Mouse (Mus musculus): ENCODE measurements at regions not wholly inside any gene's neighbourhood (a gene's known extent, or its start where the extent isn't known, plus 50 kb on each side); places are given as distances from the start of the nearest gene placed in this dataset.
"Not testable (repeated sequence)": the region's sequence is repeated elsewhere in the genome, so short reads cannot be mapped to it uniquely, and the experiment has no call there.

DNA sequence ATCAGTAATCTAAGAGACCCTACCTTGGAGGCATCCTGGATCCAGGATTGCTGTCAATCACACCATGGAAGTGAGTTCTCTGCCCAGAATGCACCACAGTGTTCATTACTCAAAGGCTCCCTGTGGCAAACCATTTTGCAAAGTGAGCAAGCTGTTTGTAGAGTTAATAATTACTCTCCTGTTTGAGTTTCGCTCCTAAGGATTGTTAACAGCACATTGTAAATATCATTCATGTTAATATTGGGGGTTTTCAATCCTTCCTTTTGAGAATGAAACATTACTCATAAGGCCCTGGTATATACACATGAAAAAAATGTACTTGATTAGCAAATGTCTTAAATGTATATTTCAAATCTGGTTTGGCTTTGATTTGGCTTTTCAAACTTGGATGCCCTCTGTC, 58.1 kb upstream of the Clstn2 start:
- DNase-seq (ENCODE audit: low spot score) = no peak

DNA sequence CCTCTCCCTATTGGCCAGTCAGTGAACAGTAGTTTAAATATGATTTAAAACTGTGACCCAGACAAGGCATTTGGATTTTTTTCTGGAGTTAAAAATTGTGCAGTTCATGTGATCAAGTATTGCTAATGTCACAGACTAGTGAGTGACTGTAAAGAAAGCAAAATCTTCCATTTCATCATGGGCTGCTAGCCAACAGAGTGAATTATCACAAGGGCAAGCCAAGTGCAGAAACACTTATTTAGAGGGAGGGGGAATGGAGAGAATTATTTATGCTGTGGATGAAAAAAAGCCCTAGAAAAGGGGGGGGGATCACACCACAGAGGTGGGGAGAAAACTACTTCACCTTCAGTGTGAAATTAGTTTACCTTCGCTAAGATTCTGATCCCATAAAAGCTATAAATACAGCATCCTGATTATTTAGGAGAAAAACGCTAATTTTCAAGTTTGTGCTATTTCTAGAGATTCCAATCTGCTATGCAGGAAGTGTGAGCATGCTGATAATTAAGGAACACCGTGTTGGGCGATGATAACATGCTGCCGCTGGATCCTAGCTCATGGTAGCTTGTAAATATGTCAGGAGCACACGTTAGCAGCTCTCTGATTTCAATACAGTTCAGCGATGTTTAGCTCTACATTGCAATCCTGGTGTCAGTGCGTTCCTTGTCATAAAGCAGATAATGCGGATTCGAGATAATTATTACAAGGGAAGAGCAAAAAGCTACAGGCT, 62.2 kb upstream of the Clstn2 start:
- no peak for DNase-seq (ENCODE audit: low spot score)

DNA sequence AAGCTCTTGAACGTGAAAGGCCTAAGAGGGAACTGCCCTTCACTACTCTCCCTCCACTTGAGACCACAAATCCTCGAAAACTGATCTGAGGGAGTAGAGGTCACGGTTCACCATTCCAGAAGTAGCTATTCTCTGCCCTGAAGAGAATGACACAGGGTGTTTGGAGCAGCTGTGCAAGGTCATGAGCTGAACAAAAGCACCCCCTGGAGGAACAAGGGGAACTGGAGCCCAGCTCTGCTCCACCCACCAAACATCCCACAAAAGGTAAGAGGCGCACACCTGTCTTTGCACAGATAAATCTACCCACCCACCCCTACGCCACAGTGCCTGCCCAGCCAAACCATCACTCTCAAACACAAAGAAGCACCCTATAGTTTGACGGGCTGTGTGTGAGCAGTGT, 90.4 kb upstream of the Clstn2 start:
- no peak for DNase-seq (ENCODE audit: low spot score)

DNA sequence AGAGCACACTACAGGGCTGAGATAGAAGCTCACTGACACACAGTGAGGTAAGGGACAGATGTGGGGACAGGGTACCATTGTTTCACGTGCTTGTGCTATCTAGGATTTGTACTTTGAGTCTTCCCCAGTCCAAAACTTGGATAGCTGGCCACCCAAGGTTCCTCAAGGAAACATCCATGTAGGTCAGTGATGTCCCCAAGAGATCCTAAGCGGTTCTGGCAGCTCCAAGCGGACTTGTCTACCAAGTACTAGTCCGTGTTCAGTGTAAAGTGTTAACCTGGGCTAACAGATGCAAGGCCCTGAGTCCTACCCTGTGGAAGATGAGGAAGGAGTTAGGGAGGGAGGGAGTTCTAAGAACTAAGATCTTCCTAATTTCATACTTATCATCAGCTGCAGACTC, 96.6 kb upstream of the Clstn2 start:
- DNase-seq (ENCODE audit: low spot score) = no peak

DNA sequence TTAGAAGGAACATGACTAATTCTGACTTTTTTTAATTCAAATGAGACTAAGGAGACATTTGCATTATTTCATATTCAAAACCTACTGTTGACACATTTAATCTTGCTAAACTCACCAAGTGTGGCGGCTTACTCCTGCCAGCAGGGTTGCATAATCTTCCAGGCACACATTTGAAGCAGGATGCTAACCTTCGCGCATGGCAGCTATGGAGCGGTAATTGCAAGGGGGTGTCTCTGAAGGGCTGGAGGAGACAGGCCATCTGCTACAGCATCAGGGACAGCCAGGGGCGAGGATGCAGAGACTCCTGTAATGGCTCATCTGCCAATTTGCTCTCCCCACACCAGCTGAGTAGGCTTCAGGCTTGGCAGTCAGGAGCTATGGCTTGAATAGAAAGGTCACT, 97.9 kb upstream of the Clstn2 start:
- DNase-seq (ENCODE audit: low spot score) = peak; percentile 73

DNA sequence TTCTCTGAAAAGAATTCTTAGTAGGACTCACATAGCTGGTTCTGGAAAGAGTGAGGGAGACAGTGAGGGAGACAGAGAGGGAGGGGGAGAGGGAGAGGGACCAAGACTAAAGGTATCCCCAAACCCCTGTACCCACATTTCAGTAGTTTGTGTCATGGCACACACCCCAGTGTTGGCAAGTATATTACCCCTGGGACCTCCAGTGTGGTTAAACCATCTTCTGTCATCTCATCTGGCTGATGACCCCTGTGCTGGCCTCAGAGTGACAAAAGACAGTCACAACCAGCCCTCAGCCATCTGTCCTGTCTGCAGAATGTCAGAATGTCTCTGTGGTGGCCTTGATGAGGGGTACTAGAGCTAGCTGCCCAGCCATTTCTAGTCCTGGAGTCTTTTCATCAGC, 107.6 kb upstream of the Clstn2 start:
- DNase-seq (ENCODE audit: low spot score) = no peak

DNA sequence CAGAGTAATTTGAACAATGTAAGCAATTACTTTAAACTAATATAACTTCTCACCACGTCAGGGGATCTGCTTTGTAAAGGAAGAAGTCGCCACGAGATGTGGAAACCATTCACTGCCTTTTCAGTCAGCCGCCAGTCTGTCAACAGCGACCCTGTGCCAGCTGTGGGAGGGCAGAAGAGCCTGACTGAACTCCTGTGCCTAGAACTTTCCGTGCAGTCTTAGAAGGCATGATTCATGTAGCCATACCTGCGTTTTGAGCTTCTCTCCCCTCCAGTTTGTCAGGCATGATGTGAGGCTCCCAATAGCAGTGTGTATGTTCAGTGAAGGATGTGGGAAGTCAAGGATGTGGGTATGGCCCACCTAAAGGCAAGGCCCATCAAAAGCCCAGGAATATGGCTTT, 109.1 kb upstream of the Clstn2 start:
- DNase-seq (ENCODE audit: low spot score) = no peak

DNA sequence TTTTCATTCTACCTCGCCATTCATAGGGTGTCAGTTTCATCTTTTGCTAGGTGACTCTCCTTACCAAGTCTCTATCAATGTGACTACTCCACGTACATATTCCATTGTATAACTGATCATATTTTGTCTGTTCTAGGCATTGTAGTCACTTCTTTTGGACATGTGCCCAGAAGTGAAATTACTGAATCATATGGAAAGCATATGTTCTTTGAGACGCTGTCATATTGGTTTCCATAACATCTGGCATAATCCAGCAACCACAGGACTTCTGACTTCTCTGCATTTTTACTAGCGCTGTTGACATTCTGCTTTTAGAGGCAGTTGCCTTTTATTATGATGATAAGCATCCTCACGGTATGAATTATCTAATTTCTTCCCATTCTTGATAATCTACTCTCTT, 113.9 kb upstream of the Clstn2 start:
- DNase-seq (ENCODE audit: low spot score) = no peak

DNA sequence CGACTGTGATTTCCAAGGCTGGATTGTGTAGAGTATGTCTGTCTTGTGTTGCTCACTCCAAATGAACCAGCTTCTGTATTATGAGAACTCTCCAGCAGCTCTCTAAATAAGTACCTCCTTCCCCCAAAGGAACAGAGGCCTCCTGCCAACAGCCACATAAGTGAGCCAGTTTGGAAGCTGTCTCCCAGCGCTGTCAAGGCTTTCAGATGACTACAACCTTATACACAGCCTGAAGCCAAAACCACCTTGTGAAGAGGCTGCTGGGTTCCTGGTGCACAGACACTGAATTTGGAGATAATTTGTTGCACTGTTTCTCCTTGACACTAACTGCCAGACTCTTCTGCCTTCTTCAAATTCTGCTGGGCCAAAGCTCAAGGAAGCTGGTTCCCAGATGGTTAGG, 125.4 kb upstream of the Clstn2 start:
- DNase-seq (ENCODE audit: low spot score) = peak; percentile 14

DNA sequence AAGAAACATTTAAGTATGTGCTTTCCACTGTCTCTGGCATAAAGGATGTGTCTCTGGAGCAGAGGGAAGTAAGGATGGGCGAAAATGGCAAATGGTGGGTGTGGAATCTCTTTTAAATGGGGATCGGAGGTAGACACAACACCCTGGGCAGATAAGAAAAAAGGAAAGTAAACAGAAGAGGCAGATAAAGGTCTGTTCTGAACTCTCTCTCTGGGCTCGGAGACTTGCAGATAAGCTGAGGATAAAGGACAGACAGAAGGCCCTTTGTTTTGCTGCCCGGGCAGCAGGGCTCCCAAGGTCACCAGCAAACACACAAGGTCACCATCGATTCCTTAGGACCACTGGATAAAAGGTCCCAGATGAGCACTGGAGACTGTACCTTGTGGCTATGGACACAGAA, 122.7 kb upstream of the Nmnat3 start:
- DNase-seq (ENCODE audit: low spot score) = no peak

DNA sequence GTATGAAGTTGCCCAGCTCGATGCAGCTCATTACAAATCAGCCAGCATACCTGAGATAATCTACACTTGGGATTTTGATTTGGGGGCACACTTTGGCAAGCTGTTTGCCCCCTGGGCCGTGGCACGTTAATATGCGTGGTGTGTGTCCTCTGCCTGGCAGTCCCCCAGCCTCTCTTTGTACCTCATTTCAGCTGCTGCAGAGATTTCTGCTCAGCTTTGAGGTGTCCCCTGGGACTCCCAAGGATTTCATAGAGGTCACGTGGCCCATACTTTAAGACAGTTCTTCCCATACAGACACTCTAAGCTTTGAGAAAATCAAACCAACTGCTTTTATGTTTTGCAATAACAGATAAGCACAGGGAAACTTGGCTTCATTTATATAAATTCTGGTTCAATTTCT, 113.2 kb upstream of the Nmnat3 start:
- DNase-seq (ENCODE audit: low spot score) = no peak

DNA sequence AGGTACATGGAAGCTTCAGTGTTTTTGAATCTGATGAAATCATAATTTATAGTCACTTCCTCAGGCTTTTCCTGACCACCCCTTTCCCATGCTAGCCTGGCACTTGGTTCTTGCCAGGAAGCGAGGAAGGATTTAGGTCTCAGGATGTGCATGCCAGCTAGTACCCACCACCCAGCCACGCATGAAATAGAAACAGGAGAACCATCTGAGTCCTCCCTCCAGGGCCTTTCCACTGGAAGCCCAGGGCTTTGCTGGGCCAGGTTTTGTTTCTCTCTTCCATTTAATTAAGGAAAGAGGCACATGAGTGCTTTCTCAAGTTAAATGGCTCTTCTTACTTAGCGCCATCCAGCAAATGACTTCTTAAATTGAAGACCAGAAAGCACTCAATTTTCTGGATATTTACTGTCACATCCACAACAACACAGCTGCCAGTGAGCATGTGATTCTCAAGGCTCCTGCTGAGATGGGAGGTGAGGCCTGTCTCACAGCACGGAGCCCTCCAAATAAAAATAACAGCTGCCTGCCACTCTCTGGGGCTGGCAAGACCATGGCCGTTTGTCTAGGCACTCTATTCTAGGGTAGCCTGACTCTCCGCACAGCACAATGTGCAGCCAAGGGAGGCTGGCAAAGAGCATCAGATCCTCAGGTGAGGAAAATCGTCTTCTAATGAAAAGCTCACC, 110.4 kb upstream of the Nmnat3 start:
- DNase-seq (ENCODE audit: low spot score) = no peak

DNA sequence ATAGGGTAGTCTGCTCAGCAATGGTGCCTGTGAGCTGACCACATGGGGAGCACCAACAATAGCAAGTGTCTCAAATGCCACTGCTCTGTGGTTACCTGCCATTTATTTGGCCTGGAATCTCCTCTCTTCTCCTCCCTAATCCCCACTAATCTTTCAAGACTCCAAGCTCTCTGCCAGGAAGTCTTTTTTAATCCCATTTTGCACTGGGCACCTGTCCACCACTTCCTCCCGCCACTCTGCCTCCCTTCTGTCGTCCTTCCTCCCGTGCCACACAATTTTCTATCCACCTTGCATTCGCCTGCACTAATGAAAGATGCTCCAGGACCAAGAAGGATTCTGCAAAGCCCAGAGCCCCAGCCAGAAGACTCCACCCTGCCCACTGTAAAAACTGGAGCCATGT, 106.5 kb upstream of the Nmnat3 start:
- DNase-seq (ENCODE audit: low spot score) = no peak

DNA sequence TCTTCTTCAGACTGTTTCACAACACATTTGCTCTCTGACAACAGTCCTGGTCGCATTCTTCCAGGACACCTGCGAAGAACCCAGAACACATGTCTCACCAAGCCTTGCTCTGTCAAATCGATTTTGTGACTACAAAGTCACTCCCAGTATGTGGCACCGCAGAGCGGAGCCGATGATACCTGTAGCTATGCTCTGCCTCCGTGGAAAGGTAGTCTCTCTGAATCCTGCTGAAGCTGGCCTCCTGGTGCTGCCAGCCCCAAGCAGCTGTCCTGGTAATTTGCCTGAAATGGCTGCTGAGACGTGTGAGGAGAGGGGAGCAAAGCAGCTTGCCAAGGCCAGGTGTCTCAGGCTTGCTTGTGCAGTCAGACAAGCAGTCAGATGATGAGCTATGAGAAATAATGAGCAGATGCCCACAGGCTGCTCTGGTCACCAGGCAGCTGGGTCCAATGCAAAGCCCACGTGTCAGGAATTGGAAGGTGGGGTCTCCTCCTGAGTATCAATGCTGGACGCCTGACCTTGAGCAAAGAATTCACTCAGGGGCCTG, 100.4 kb upstream of the Nmnat3 start:
- DNase-seq (ENCODE audit: low spot score) = no peak

DNA sequence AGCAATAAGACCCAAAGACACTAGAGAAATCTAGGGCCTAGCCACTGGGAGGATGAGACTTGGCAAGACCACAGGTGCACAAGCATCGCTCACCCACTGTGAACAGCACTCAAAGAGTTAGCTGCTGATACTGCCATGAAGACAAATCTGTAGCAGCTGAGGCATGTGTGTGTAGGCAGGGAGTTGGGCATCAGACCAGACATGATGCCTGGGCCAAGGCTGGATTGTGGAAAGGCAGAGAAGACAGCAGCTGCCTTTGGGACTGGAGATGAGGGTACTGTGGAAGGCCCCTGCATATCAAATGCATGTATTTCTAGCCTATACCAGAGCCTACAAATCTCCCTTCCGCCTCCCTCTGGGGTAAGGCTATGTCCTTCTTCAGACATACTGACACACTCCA, 92.9 kb upstream of the Nmnat3 start:
- peak; percentile 22 for DNase-seq (ENCODE audit: low spot score)

DNA sequence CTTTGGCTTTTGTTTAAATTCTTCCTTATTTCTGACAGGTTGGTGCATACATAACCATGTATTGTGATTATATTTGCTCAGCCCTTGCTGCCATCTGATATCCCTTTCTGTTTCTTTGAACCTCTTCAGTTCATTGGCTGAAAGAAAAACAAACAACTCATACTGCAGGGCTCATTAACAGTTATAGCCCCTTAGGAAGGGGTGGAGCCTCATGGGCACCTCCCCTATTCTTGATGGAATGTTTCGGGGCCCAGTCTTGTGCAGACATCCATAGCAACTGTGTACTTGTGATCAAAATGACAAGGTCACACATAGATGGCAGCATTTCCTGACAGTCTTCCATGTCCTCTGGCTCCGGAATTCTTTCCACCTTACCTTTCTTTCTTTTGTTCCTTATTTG, 68.4 kb upstream of the Nmnat3 start:
- DNase-seq (ENCODE audit: low spot score) = no peak

DNA sequence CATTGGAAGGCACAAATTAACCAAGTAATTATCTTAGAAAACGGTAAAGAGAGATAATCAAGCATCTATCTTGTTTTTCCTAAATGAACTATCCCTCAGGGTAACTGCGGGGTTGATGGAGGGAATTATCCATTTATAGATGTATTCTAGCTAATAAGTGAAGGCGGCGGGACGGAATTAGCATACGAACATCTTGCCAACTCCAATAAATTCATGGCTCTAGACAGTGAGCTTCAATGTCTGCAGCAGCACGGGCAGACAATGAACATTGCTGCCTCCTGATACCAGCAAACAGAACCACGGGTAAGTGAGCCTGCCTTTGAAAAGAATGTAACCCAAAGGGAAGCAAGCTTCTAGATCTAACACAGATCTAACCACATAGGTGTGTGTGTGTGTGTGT, 66.9 kb upstream of the Nmnat3 start:
- peak; percentile 7 for DNase-seq (ENCODE audit: low spot score)

DNA sequence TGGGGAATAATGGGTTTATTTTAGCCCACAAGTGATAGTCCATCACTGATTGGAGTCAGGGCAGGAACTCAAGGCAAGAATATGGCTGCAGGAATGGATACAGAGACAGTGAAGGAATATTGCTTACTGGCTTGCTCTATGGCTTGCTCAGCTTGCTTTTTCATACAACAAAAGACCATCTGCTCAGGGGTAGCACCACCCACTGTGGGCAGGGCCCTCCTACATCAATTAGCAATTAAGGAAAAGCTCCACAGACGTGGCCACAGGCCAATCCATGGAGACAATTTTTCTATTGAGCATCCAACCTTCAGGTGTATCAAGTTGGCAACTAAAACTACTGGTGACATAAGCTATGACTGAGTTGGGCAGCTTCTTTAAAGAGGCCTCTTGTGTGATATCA, 65.5 kb upstream of the Nmnat3 start:
- no peak for DNase-seq (ENCODE audit: low spot score)

DNA sequence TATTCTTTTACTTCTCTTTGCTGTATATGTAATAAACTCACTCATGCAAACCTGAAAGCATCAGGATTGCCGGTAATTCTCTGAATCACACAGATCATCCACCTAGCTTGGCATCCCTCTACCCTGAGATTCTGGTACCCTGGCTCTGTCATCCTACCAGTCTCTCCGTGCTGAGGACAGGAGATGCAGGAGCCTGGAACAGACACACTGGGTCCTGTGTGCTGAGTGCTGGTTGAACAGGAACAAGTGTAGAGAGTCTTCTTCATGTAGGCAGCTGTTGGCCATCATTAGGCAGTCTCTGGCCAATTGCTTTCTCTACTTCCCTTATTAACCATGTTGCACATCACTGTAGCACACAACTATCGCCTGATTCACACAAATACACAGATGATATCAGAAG, 59.0 kb upstream of the Nmnat3 start:
- no peak for DNase-seq (ENCODE audit: low spot score)

DNA sequence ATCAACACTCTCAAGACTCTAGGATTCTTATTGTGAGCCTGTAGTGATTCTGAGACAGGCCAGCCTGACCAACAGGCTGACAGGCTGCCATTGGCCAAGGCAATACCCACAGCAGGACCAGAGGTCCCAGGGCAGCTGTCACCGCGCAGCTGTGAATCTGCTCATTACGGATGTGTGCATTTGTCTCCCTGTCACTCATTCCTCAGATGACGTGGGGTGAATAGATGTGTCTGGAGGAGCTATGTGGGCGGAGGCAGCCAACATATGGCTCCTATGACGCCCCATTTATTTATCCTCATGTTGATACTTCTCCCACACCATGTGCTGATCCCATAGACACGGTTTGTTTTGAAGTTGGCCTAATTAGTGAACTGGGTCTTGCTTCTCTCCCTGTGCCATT, 58.3 kb upstream of the Nmnat3 start:
- DNase-seq (ENCODE audit: low spot score) = no peak

DNA sequence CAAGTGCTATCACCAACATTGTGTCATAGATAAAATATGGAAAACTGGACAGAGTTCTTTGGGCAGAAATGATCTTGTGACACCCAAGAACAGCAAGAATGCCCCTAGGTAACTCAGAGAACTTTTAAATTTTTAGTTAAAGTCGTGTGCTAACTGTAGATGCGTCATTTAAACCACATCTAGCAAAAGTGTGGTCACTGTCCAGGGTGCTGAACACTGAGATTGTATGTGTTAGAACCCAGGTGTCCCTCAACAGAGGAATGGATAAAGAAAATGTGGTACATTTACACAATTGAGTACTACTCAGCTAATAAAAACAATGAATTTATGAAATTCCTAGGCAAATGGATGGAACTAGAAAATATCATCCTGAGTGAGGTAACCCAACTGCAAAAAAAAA, 52.5 kb upstream of the Nmnat3 start:
- not testable (repeated sequence) for DNase-seq (ENCODE audit: low spot score)
